Mouse (Mus musculus): ENCODE results near the gene Rabl3.

Gene Rabl3

GRCm38 (mm10) chr16:37539611-37540580 is at the start of gene Rabl3, which contains the start of gene Gtf2e1:
Gene Rabl3 (plus strand): TSS chr16:37539885.
Gene Gtf2e1 (minus strand): TSS chr16:37539789.
- DNase-seq (ENCODE audit: low spot score): peak; percentile 94

GRCm38 (mm10) chr16:37495017-37495416 is 44.7 kb upstream of the Rabl3 start:
- no peak for DNase-seq (ENCODE audit: low spot score)

GRCm38 (mm10) chr16:37498581-37498980 is 41.1 kb upstream of the Rabl3 start:
- no peak for DNase-seq (ENCODE audit: low spot score)

GRCm38 (mm10) chr16:37504517-37504916 is 35.2 kb upstream of the Rabl3 start:
- no peak for DNase-seq (ENCODE audit: low spot score)

GRCm38 (mm10) chr16:37506751-37507150 is 32.9 kb upstream of the Rabl3 start:
- DNase-seq (ENCODE audit: low spot score): no peak

- DNase-seq (ENCODE audit: low spot score): no peak
These were observed 28.2 kb upstream of the Rabl3 start for GRCm38 (mm10) chr16:37511489-37511888.

- DNase-seq (ENCODE audit: low spot score): no peak
These were observed 25.0 kb upstream of the Rabl3 start for GRCm38 (mm10) chr16:37514644-37515043.

GRCm38 (mm10) chr16:37516376-37516993 is 23.2 kb upstream of the Rabl3 start:
- DNase-seq (ENCODE audit: low spot score): no peak

GRCm38 (mm10) chr16:37517596-37518211 is 22.0 kb upstream of the Rabl3 start:
- no peak for DNase-seq (ENCODE audit: low spot score)

- no peak for DNase-seq (ENCODE audit: low spot score)
These were observed 21.0 kb upstream of the Rabl3 start for GRCm38 (mm10) chr16:37518662-37519061.

- DNase-seq (ENCODE audit: low spot score): no peak
These were observed 20.0 kb upstream of the Rabl3 start for GRCm38 (mm10) chr16:37519721-37520120.

GRCm38 (mm10) chr16:37520190-37521040 is 19.3 kb upstream of the Rabl3 start:
- no peak for DNase-seq (ENCODE audit: low spot score)

- no peak for DNase-seq (ENCODE audit: low spot score)
These were observed 17.5 kb upstream of the Rabl3 start for GRCm38 (mm10) chr16:37522100-37522697.

GRCm38 (mm10) chr16:37525121-37525520 is 14.6 kb upstream of the Rabl3 start:
- DNase-seq (ENCODE audit: low spot score): no peak

GRCm38 (mm10) chr16:37526688-37527223 is 12.9 kb upstream of the Rabl3 start:
- DNase-seq (ENCODE audit: low spot score): no peak

GRCm38 (mm10) chr16:37530170-37530569 is 9.5 kb upstream of the Rabl3 start:
- no peak for DNase-seq (ENCODE audit: low spot score)

- DNase-seq (ENCODE audit: low spot score): no peak
These were observed 7.6 kb upstream of the Rabl3 start for GRCm38 (mm10) chr16:37532046-37532445.

- no peak for DNase-seq (ENCODE audit: low spot score)
These were observed 6.2 kb upstream of the Rabl3 start for GRCm38 (mm10) chr16:37533369-37534068.

GRCm38 (mm10) chr16:37539240-37539610 is 460 bp upstream of the Rabl3 start:
- DNase-seq (ENCODE audit: low spot score): no peak

- DNase-seq (ENCODE audit: low spot score): no peak
These were observed 1.1 kb downstream of the Rabl3 start for GRCm38 (mm10) chr16:37540776-37541175.

Data from ovary, postnatal 14 days (tissue).